Mouse (Mus musculus) liver, embryonic 14.5 days (tissue): ENCODE measurements around the gene Wwp2. TPM values are rescaled to one million over a fixed set of nuclear protein-coding genes. Genes with fewer than 3 reads are reported as not detected.

Experiments used
- ATAC-seq: fragments of 200-750 bp; cut with Nextera tagmentation; 2 replicates; pipeline ENCODE4 v1.8.0; 2017; ENCODE audit warnings: moderate number of reproducible peaks, mild to moderate bottlenecking, moderate library complexity; ENCODE audit not compliant: insufficient read depth
- DNase-seq, 3 experiments: peaks; one replicate each; pipeline ENCODE4 v3.0.0-alpha.2; 2012 to 2013; ENCODE audit warnings: low read depth in 3 of 3, low spot score in 3 of 3
- H3K27ac ChIP-seq: fragments of 300-500 bp; sonication (generic); 2 replicates; pipeline ENCODE4 v1.5.1; 2014; ENCODE audit warnings: moderate library complexity, mild to moderate bottlenecking, control low read depth, inconsistent platforms
- H3K27me3 ChIP-seq: fragments of 300-500 bp; sonication (generic); 2 replicates; pipeline ENCODE4 v1.6.1; 2014; ENCODE audit warnings: mild to moderate bottlenecking, low read length, moderate library complexity; ENCODE audit not compliant: control insufficient read depth, insufficient read depth
- H3K36me3 ChIP-seq: fragments of 300-500 bp; sonication (generic); replicated peaks from 2 replicates; pipeline ENCODE4 v1.6.1; 2014; ENCODE audit warnings: low read depth; ENCODE audit not compliant: control insufficient read depth, insufficient read depth
- H3K4me1 ChIP-seq, 2 experiments: fragments of 200-500 bp in 1 of 2; fragments of 300-500 bp in 1 of 2; sonication (generic) in 1 of 2; replicated peaks; 2 replicates each; pipeline ENCODE4 v1.6.1; 2012 to 2014; ENCODE audit warnings: antibody characterized with exemption in 1 of 2, inconsistent platforms in 1 of 2, low read length in 1 of 2; ENCODE audit not compliant: control insufficient read depth in 2 of 2, insufficient read depth in 2 of 2
- H3K4me2 ChIP-seq: fragments of 300-500 bp; sonication (generic); 2 replicates; pipeline ENCODE4 v1.6.1; 2014; ENCODE audit warnings: low read depth, mild to moderate bottlenecking, control low read depth, moderate library complexity
- H3K4me3 ChIP-seq, 2 experiments: fragments of 200-500 bp in 1 of 2; fragments of 300-500 bp in 1 of 2; sonication (generic) in 1 of 2; 2 replicates each; pipeline ENCODE4 v1.5.1; 2012 to 2014; ENCODE audit warnings: low read depth in 2 of 2, low read length in 2 of 2, mild to moderate bottlenecking in 2 of 2, control low read depth in 1 of 2, inconsistent platforms in 1 of 2, moderate library complexity in 1 of 2; ENCODE audit not compliant: insufficient read depth in 1 of 2
- H3K9ac ChIP-seq: fragments of 300-500 bp; sonication (generic); replicated peaks from 2 replicates; pipeline ENCODE4 v1.6.1; 2014; ENCODE audit warnings: mild to moderate bottlenecking, control low read depth, moderate library complexity
- H3K9me3 ChIP-seq: fragments of 300-500 bp; sonication (generic); 2 replicates; pipeline ENCODE4 v1.6.1; 2016; ENCODE audit warnings: low read length, mixed read lengths; ENCODE audit not compliant: control insufficient read depth
- CTCF ChIP-seq: IDR thresholded peaks from 2 replicates; pipeline ENCODE4 v1.5.1; 2016; ENCODE audit warnings: antibody characterized with exemption, low read depth, control low read depth
- EP300 ChIP-seq: IDR thresholded peaks from 2 replicates; pipeline ENCODE4 v1.6.1; 2016; ENCODE audit warnings: antibody characterized with exemption, low read depth
- WGBS: fragments of 180-500 bp; shearing (Covaris S2); extraction: QIAGEN DNeasy Blood & Tissue Kit; methylation state at CpG from one replicate; pipeline ENCODE4 v1.1.7; 2014; ENCODE audit not compliant: insufficient replicate concordance; 5-methylcytosine and 5-hydroxymethylcytosine counted together
- polyA plus RNA-seq, 2 experiments: library from polyadenylated mRNA; depleted of rRNA in 1 of 2; stranded (reverse) in 1 of 2; unstranded in 1 of 2; fragments of >200 nt; fragmentation: Nextera tagmentation in 1 of 2; extraction: Ambion mirVana in 1 of 2; gene quantifications; 2 replicates each; pipeline versions ENCODE4 v1.2.1 to v1.2.3; 2012 to 2014

Gene Wwp2
- polyA plus RNA-seq, 2 experiments: 14.7 to 28.0 TPM

GRCm38 (mm10) chr8:107519860-107520259, 83.7 kb downstream of the Wwp2 start:
- no peak for TF ChIP-seq CTCF
- TF ChIP-seq EP300: no peak
- 33% methylated on average over 4 of the region's 4 CpGs for WGBS
- DNase-seq (no peak), ATAC-seq (no peak)
- H3K27ac ChIP-seq: no peak overlapping the region
- no peak overlapping the region for H3K4me3 ChIP-seq
- no peaks in the 10 kb centered on the region for H3K27me3 ChIP-seq
- peaks cover 4% of the 10 kb centered on the region for H3K36me3 ChIP-seq
- no peak overlapping the region for H3K9ac ChIP-seq
- H3K4me2 ChIP-seq: no peak overlapping the region
- H3K4me1 ChIP-seq: no peaks in the 10 kb centered on the region
- H3K9me3 ChIP-seq: no peaks in the 10 kb centered on the region

- H3K9me3 ChIP-seq: no peaks in the 10 kb centered on the region
- WGBS: 71% methylated on average over 8 of the region's 8 CpGs
- H3K4me2 ChIP-seq: no peak overlapping the region
- H3K4me1 ChIP-seq: no peaks in the 10 kb centered on the region
- ATAC-seq (no peak), DNase-seq (no peak)
- no peak overlapping the region for H3K9ac ChIP-seq
- no peak overlapping the region for H3K27ac ChIP-seq
- TF ChIP-seq CTCF (no peak), EP300 (no peak)
- peaks cover 4% of the 10 kb centered on the region for H3K36me3 ChIP-seq
- H3K27me3 ChIP-seq: no peaks in the 10 kb centered on the region
- H3K4me3 ChIP-seq: no peak overlapping the region
These were observed 85.8 kb downstream of the Wwp2 start for GRCm38 (mm10) chr8:107521788-107522554.

- ATAC-seq (no peak), DNase-seq (no peak)
- Histone ChIP-seq H3K9me3 (no peaks in the 10 kb centered on the region), H3K36me3 (peaks cover 4% of the 10 kb centered on the region), H3K9ac (no peak overlapping the region), H3K4me3 (no peak overlapping the region), H3K4me1 (no peaks in the 10 kb centered on the region), H3K27ac (no peak overlapping the region), H3K27me3 (no peaks in the 10 kb centered on the region), H3K4me2 (no peak overlapping the region)
- TF ChIP-seq EP300: no peak
- TF ChIP-seq CTCF: no peak
- 67% methylated on average over 4 of the region's 4 CpGs for WGBS
These were observed 86.3 kb downstream of the Wwp2 start for GRCm38 (mm10) chr8:107522555-107522833.

- DNase-seq (no peak), ATAC-seq (no peak)
- Histone ChIP-seq H3K27ac (no peak overlapping the region), H3K4me2 (no peak overlapping the region), H3K4me3 (no peak overlapping the region), H3K36me3 (no peaks in the 10 kb centered on the region), H3K27me3 (no peaks in the 10 kb centered on the region), H3K4me1 (no peaks in the 10 kb centered on the region), H3K9ac (no peak overlapping the region), H3K9me3 (no peaks in the 10 kb centered on the region)
- 68% methylated on average over 4 of the region's 4 CpGs for WGBS
- TF ChIP-seq CTCF: no peak
- TF ChIP-seq EP300: no peak
These were observed 88.4 kb downstream of the Wwp2 start for GRCm38 (mm10) chr8:107524535-107524934.

- no peak for DNase-seq
- no peaks in the 10 kb centered on the region for H3K9me3 ChIP-seq
- H3K27me3 ChIP-seq: no peaks in the 10 kb centered on the region
- H3K4me3 ChIP-seq: no peak overlapping the region
- WGBS: 84% methylated on average over 6 of the region's 6 CpGs
- no peak overlapping the region for H3K9ac ChIP-seq
- no peak for ATAC-seq
- no peaks in the 10 kb centered on the region for H3K36me3 ChIP-seq
- H3K27ac ChIP-seq: no peak overlapping the region
- TF ChIP-seq EP300: no peak
- TF ChIP-seq CTCF: no peak
- H3K4me2 ChIP-seq: no peak overlapping the region
- H3K4me1 ChIP-seq: no peaks in the 10 kb centered on the region
These were observed 92.6 kb downstream of the Wwp2 start for GRCm38 (mm10) chr8:107528786-107529185.
